Mouse (Mus musculus): ENCODE measurements around the gene Chst5. TPM values are rescaled to one million over a fixed set of nuclear protein-coding genes. Genes with fewer than 3 reads are reported as not detected.
"Not testable (repeated sequence)": the region's sequence is repeated elsewhere in the genome, so short reads cannot be mapped to it uniquely, and the experiment has no call there.

Gene Chst5
- polyA plus RNA-seq, 1 experiment from 2014 or later: 0.05 TPM

GRCm38 (mm10) chr8:111870379-111870778, 39.9 kb downstream of the Chst5 start:
- WGBS (ENCODE audit: insufficient replicate concordance): 57% methylated on average over 3 of the region's 3 CpGs
- H3K4me3 ChIP-seq (replicated peaks): no peak overlapping the region
- H3K9me3 ChIP-seq (replicated peaks): no peaks in the 10 kb centered on the region

GRCm38 (mm10) chr8:111868664-111869063, 41.6 kb downstream of the Chst5 start:
- ATAC-seq (ENCODE audit: insufficient read depth): no peak
- 52% methylated on average over 2 of the region's 2 CpGs for WGBS (ENCODE audit: insufficient replicate concordance)

More at GRCm38 (mm10) chr8:111870379-111870778, 39.9 kb downstream of the Chst5 start:
- peaks cover 7% of the 10 kb centered on the region; the same call in 1 of the 2 replicates for H3K36me3 ChIP-seq (replicated peaks)
- H3K27ac ChIP-seq (replicated peaks): no peak overlapping the region
- no peak for ATAC-seq (ENCODE audit: insufficient read depth)
- no peaks in the 10 kb centered on the region for H3K27me3 ChIP-seq
- H3K4me1 ChIP-seq (replicated peaks): peaks cover 4% of the 10 kb centered on the region
- H3K9ac ChIP-seq: no peak overlapping the region
- H3K4me2 ChIP-seq: no peak overlapping the region

GRCm38 (mm10) chr8:111865857-111866256, 44.4 kb downstream of the Chst5 start:
- Histone ChIP-seq H3K9ac (no peak overlapping the region), H3K27me3 (no peaks in the 10 kb centered on the region), H3K4me2 (no peak overlapping the region), H3K4me3 (replicated peaks) (no peak overlapping the region), H3K27ac (replicated peaks) (no peak overlapping the region), H3K9me3 (replicated peaks) (no peaks in the 10 kb centered on the region), H3K36me3 (replicated peaks) (peaks cover 10% of the 10 kb centered on the region; the same call in 1 of the 2 replicates), H3K4me1 (replicated peaks) (no peaks in the 10 kb centered on the region)
- 76% methylated on average over 6 of the region's 6 CpGs for WGBS (ENCODE audit: insufficient replicate concordance)
- no peak for ATAC-seq (ENCODE audit: insufficient read depth)

More at GRCm38 (mm10) chr8:111868664-111869063, 41.6 kb downstream of the Chst5 start:
- H3K36me3 ChIP-seq (replicated peaks): peaks cover 10% of the 10 kb centered on the region; the same call in 1 of the 2 replicates
- H3K4me3 ChIP-seq (replicated peaks): no peak overlapping the region
- H3K27ac ChIP-seq (replicated peaks): no peak overlapping the region
- no peaks in the 10 kb centered on the region for H3K9me3 ChIP-seq (replicated peaks)
- no peaks in the 10 kb centered on the region for H3K4me1 ChIP-seq (replicated peaks)
- no peak overlapping the region for H3K4me2 ChIP-seq
- H3K9ac ChIP-seq: no peak overlapping the region
- no peaks in the 10 kb centered on the region for H3K27me3 ChIP-seq

- H3K27ac ChIP-seq (replicated peaks): no peak overlapping the region
- ATAC-seq (ENCODE audit: insufficient read depth): no peak
- H3K9ac ChIP-seq: no peak overlapping the region
Measured at GRCm38 (mm10) chr8:111865130-111865852, 45.0 kb downstream of the Chst5 start.

GRCm38 (mm10) chr8:111864648-111865047, 45.6 kb downstream of the Chst5 start:
- H3K4me1 ChIP-seq (replicated peaks): no peaks in the 10 kb centered on the region
- H3K4me2 ChIP-seq: no peak overlapping the region
- H3K27me3 ChIP-seq: no peaks in the 10 kb centered on the region
- no peak overlapping the region for H3K27ac ChIP-seq (replicated peaks)
- 73% methylated on average over 8 of the region's 8 CpGs for WGBS (ENCODE audit: insufficient replicate concordance)
- H3K9ac ChIP-seq: no peak overlapping the region
- no peak overlapping the region for H3K4me3 ChIP-seq (replicated peaks)
- peaks cover 10% of the 10 kb centered on the region; the same call in 1 of the 2 replicates for H3K36me3 ChIP-seq (replicated peaks)
- ATAC-seq (ENCODE audit: insufficient read depth): no peak
- no peaks in the 10 kb centered on the region for H3K9me3 ChIP-seq (replicated peaks)

More at GRCm38 (mm10) chr8:111865130-111865852, 45.0 kb downstream of the Chst5 start:
- peaks cover 10% of the 10 kb centered on the region; the same call in 1 of the 2 replicates for H3K36me3 ChIP-seq (replicated peaks)
- H3K4me1 ChIP-seq (replicated peaks): no peaks in the 10 kb centered on the region
- no peak overlapping the region for H3K4me2 ChIP-seq
- WGBS (ENCODE audit: insufficient replicate concordance): 73% methylated on average over 8 of the region's 8 CpGs
- no peaks in the 10 kb centered on the region for H3K27me3 ChIP-seq
- H3K4me3 ChIP-seq (replicated peaks): no peak overlapping the region
- no peaks in the 10 kb centered on the region for H3K9me3 ChIP-seq (replicated peaks)

GRCm38 (mm10) chr8:111863280-111863679, 47.0 kb downstream of the Chst5 start:
- no peaks in the 10 kb centered on the region for H3K9me3 ChIP-seq (replicated peaks)
- H3K4me2 ChIP-seq: no peak overlapping the region
- H3K4me3 ChIP-seq (replicated peaks): no peak overlapping the region
- peaks cover 10% of the 10 kb centered on the region; the same call in 1 of the 2 replicates for H3K36me3 ChIP-seq (replicated peaks)
- H3K27me3 ChIP-seq: no peaks in the 10 kb centered on the region
- no peaks in the 10 kb centered on the region for H3K4me1 ChIP-seq (replicated peaks)
- ATAC-seq (ENCODE audit: insufficient read depth): no peak
- H3K9ac ChIP-seq: no peak overlapping the region
- no peak overlapping the region for H3K27ac ChIP-seq (replicated peaks)
- WGBS (ENCODE audit: insufficient replicate concordance): 33% methylated on average over 4 of the region's 4 CpGs

GRCm38 (mm10) chr8:111855977-111856376, 54.3 kb downstream of the Chst5 start:
- H3K27ac ChIP-seq (replicated peaks): no peak overlapping the region
- peaks cover 33% of the 10 kb centered on the region for H3K4me1 ChIP-seq (replicated peaks)
- H3K9me3 ChIP-seq (replicated peaks): no peaks in the 10 kb centered on the region
- no peak overlapping the region for H3K4me2 ChIP-seq
- H3K9ac ChIP-seq: no peak overlapping the region
- H3K36me3 ChIP-seq (replicated peaks): no peaks in the 10 kb centered on the region
- ATAC-seq (ENCODE audit: insufficient read depth): no peak
- WGBS (ENCODE audit: insufficient replicate concordance): 82% methylated on average over 12 of the region's 12 CpGs
- no peak overlapping the region for H3K4me3 ChIP-seq (replicated peaks)
- H3K27me3 ChIP-seq: no peaks in the 10 kb centered on the region

- WGBS (ENCODE audit: insufficient replicate concordance): under 1% methylated on average over 53 of the region's 53 CpGs
- Histone ChIP-seq H3K4me3 (replicated peaks) (peak within 1 kb of the TSS; percentile 75), H3K36me3 (replicated peaks) (no peaks in the 10 kb centered on the region), H3K27ac (replicated peaks) (peak within 1 kb of the TSS; percentile 7), H3K9me3 (replicated peaks) (no peaks in the 10 kb centered on the region), H3K4me2 (peak within 1 kb of the TSS; percentile 93), H3K27me3 (no peaks in the 10 kb centered on the region), H3K9ac (peak within 1 kb of the TSS; percentile 72), H3K4me1 (replicated peaks) (peaks cover 43% of the 10 kb centered on the region)
- ATAC-seq (ENCODE audit: insufficient read depth): peak; percentile 100
Measured at GRCm38 (mm10) chr8:111853861-111854501, 56.3 kb downstream of the Chst5 start, which contains the start of gene Cfdp1. TSS of gene Cfdp1 (minus strand) at chr8:111854291.

GRCm38 (mm10) chr8:111853219-111853618, 57.0 kb downstream of the Chst5 start:
- H3K4me2 ChIP-seq: peak overlapping the region; percentile 93
- not testable (repeated sequence) for H3K27ac ChIP-seq (replicated peaks); H3K9me3 ChIP-seq (replicated peaks); H3K27me3 ChIP-seq; H3K36me3 ChIP-seq (replicated peaks); ATAC-seq (ENCODE audit: insufficient read depth)
- WGBS (ENCODE audit: insufficient replicate concordance): 43% methylated on average over 12 of the region's 12 CpGs
- H3K4me1 ChIP-seq (replicated peaks): peaks cover 43% of the 10 kb centered on the region
- peak overlapping the region; percentile 72; the same call in 1 of the 2 replicates for H3K9ac ChIP-seq
- H3K4me3 ChIP-seq (replicated peaks): peak overlapping the region; percentile 75

GRCm38 (mm10) chr8:111846746-111847145, 63.5 kb downstream of the Chst5 start:
- Histone ChIP-seq H3K9me3 (replicated peaks) (no peaks in the 10 kb centered on the region), H3K36me3 (replicated peaks) (peaks cover 17% of the 10 kb centered on the region), H3K4me3 (replicated peaks) (no peak overlapping the region), H3K27me3 (no peaks in the 10 kb centered on the region), H3K4me2 (no peak overlapping the region), H3K9ac (no peak overlapping the region), H3K27ac (replicated peaks) (no peak overlapping the region), H3K4me1 (replicated peaks) (peaks cover 18% of the 10 kb centered on the region)
- ATAC-seq (ENCODE audit: insufficient read depth): no peak
- WGBS (ENCODE audit: insufficient replicate concordance): 80% methylated on average over 6 of the region's 6 CpGs
